Mouse (Mus musculus) B cell, adult 67 days (primary cell): ENCODE measurements around the gene Rars. TPM values are rescaled to one million over a fixed set of nuclear protein-coding genes. Genes with fewer than 3 reads are reported as not detected.

Source experiments
- total RNA-seq, 2 experiments: library from RNA; stranded (reverse); gene quantifications; 4 replicates each; pipeline ENCODE4 v1.2.4; 2023

The Rars gene
- total RNA-seq = 10 to 100 TPM; 75.7 to 75.8 TPM

DNA sequence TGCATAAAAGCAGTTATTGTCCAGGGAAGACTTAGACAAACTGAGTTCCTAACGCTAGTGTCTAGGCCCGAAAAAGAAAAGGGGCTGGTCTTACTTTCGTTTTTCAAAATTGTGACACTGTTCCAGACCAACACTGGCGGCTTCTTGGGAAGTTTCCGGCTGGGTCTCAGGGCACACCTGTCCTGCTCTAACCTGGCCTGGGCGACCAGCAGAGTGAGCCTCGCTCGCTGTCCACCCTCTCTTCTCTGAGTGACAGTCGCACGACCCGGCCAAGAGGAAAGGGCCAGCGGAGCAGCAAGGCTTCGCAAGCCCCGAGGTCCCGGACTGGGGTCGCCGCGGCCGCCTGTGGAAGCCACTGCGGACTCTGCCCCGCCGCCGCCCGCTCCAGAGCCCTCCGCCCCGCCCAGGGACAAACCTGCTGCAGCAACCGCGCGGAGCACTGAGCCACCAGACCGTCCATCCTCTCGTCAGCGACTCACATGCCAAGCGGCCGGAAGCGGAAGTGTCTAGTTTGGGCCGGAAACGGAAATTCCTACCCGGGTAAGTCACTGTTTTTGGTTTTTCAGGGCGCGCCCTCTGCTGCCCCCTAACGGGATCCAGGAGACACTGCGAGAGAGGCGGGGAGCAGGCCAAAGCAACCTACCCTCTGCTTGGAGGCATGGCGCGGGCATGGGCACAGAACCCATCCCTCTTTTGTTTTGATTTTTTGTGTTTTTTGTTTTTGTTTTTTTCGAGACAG, at the start of gene Rars:
Rars (minus strand) TSS at position 485 of the 739 bp plus-strand sequence.

DNA sequence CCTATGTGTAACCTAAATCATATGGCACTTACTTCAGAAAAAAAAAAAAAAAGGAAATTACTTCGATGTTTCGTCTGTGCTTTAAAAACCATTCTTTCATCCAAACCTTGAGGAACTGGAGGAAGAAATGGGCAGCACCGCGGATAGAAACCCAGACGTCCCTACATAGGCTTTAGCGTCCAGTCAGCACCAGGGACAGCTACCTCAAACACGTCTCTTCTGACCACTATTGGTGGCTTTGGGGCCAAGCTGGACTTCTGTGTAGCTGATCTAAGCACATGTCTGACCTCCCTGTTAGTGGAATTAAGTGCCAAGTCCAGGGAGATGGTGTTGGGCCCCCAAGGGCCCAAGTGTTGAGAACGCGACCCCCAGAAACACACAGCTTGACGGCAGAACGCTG, 35.4 kb downstream of the Rars start, which contains the start of gene Fbll1:
Fbll1 (minus strand) TSS at position 11 of the 400 bp plus-strand sequence.

DNA sequence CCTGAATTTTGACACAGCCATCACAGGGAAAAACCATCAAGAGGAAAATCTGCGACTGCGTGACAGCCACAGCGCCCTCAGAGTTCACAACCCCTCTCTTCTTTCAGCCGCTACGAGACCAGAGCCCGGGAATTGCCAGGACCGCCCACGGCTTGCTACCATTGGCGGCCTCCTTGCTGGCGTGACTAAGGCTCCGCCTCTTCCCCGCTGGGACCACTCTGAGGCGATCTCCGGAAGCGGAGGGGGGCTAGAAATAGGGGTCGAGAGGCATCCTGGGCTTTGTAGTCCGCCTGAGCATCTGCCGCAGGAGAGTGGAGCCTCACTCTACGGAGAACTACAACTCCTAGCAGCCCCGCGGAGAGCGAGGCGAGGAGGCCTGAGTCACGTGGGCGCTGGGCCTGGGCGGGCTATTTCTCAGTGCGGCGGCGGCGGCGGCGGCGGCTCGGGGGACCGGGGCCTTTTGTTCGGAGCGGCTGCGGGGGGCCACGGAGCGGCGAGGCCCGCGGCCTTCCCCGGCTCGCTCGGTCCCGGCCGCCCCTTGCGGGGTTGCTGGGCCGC, 65.0 kb downstream of the Rars start, which contains the start of gene Pank3:
Pank3 (plus strand) TSS at position 297 of the 558 bp plus-strand sequence.

Other genes with a start within 250 kb of the Rars start
- 10 to 100 TPM; 27.0 to 28.0 TPM for gene Pank3, start 65.0 kb downstream of the Rars start, total RNA-seq
- not detected for gene Fbll1, start 35.6 kb downstream of the Rars start, total RNA-seq
- gene Wwc1, start 146.0 kb upstream of the Rars start, total RNA-seq = under 1 TPM; 0.26 to 0.27 TPM